Mouse (Mus musculus) layer of hippocampus, adult 8-10 months (tissue): ENCODE measurements around the gene Rab8a. TPM values are rescaled to one million over a fixed set of nuclear protein-coding genes. Genes with fewer than 3 reads are reported as not detected.
A peak's percentile ranks its signal among the peaks of the same experiment; 100 is the strongest.

Experiments
- DNase-seq, 2 experiments: peaks; one replicate each; pipeline ENCODE4 v3.0.0; 2022; ENCODE audit warnings: low spot score in 2 of 2
- total RNA-seq, 4 experiments: library from RNA; stranded (reverse); gene quantifications; 2 replicates each; pipeline ENCODE4 v1.2.4; 2022

Rab8a gene
- total RNA-seq, 4 experiments from 2014 or later: 32.2 to 40.7 (median 37.0) TPM

DNA sequence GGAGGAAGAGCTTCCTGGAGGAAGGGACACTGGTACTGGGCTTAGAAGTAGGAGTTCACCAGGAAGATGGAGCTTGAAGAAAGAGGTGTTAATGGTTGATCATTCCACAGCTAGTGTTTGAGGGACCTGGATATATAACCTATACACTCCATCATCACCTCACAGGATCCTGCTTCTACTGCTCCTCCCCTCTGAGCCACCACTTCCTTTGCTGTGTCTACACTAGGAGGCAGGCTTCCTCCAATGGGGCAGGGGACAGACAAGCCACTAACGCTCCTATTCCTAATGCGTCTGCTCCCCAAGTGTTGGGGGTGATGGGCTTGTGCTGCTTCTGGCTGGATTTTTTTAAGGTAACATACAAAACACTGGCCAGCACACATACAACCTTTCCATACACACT is 49.7 kb downstream of the Rab8a start:
- DNase-seq: no peak

- no peak for DNase-seq
These were observed 50.8 kb downstream of the Rab8a start for GRCm38 (mm10) chr8:72211846-72212245.

DNA sequence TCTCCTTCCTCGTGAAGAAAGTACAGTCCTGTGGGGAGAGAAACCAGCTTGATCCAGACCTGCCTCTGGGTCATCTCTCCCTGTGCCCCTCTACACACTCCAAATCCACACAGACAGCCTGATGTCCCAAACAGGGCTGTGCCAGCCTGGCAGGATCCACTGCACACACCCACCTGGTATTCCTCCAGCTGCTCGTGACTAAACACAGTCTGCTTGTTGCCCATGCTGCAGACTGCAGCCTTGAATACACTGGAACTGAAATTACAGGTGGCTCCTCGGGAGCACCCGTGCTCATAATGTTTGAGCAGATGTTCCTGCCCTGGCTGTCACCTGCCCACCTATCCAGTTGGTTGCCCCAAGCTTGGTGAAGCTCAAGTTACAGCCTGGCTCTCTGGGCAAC is 51.8 kb downstream of the Rab8a start, which contains the start of gene Cib3:
Gene Cib3 (minus strand): TSS at position 87 of the 400 bp plus-strand sequence.
- peak; percentile 29 to 33 for DNase-seq

- DNase-seq: no peak
These were observed 52.5 kb downstream of the Rab8a start, which contains the start of gene Gm11034 for GRCm38 (mm10) chr8:72213536-72213935. Gm11034 (minus strand) TSS chr8:72213636.

DNA sequence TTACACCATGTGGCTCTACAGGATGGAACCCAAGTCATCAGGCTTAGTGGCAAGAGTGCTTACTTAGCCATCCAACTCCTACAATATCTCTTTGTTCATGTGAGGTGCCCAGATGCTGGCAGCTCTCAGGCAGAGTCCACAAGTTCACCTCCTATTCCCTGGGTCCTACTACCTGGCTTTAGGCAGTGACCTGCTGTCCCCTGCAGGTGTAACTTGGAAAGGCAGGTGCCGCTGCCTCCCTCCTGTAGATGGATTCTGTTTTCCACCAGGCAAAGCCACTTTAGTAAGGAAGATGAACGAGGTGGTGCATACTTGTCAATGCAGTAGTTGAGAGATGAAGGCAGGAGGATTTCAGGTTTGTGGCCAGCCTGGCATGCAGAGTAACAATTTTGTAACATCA is 54.1 kb downstream of the Rab8a start:
- DNase-seq: no peak

DNA sequence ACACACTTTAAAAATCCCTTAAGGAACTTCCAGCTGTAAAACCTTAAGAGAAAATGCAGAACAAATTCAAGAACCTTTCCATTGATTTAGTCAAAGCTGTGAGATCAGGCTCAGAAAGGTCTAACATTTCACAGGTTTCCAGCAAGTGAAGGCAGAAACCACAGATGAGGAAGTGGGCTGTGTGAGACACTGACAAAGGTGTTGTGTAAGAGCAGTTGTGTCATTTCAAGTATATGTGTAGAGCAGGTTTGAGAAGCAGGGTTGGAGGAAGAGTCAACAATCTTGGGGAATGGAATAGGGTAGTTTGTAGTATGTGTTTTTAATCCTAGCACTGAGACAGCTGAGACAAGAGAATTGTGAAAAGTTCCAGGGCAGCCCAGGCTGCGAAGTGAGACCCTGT is 54.9 kb downstream of the Rab8a start:
- no peak for DNase-seq

- DNase-seq: no peak
These were observed 58.0 kb downstream of the Rab8a start for GRCm38 (mm10) chr8:72218781-72219540.

DNA sequence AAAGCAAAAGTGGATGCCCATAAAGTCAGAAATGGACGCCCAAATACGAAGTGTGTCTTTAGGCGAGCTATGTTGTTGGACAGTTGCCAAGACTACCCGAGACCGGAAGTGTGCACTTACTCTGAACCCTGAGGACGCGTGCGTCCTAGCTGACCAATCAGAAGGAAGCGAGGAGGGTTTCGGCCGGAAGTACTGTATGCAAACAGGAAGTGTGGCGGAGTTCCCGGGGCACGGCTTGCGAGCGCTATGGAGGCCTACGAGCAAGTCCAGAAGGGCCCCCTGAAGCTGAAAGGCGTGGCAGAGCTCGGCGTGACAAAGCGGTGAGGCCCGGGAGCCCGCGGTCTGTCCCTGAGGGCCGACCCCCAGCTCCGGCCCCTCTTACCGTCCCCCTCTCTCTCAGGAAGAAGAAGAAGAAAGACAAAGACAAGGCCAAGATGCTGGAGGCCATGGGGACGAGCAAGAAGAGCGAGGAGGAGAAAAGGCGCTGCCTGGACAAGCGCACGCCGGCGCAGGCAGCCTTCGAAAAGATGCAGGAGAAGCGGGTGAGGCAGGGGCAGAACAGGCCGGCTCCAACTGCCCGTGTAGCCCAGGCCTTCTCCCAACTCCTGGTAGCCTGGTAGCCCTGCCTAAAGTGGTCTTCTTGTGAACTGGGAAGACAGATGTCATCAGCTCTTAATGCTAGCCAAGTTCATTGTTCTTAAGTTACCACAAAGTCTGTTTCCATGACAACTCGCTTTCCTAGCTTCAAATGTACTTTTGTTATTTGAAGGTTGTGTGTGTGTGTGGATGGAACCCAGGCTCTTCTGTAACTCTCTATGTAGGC is 58.8 kb downstream of the Rab8a start, which contains the start of gene Fam32a:
Gene Fam32a (plus strand): TSS at position 190 of the 823 bp plus-strand sequence.
- DNase-seq: peak; percentile 88 to 91

- no peak for DNase-seq
These were observed 59.8 kb downstream of the Rab8a start for GRCm38 (mm10) chr8:72220758-72221157.

DNA sequence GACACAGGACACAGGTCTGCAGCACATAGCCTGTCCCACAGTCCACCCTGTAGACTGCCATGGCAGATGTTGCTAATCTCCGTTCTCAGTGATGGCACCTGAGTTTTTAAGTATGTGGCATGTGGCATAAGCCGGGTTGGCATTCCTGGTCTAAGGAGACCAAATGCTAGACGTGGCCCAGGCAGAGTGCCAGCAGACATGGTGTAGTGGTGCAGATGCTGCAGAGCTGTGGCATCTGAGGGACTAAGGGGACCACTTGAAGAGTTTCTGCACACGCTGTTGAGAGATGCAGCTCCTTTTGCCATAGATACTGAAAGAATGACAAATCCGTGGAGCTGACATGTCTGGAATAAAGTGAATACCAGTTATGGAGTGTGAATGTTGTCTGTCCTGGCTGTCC is 61.7 kb downstream of the Rab8a start:
- no peak for DNase-seq

Other genes with a start within 250 kb of the Rab8a start
- 10 to 100 TPM; 17.4 to 22.9 (median 17.9) TPM for gene Zfp961, start 210.2 kb upstream of the Rab8a start, total RNA-seq
- not detected for gene Cyp4f18, start 151.6 kb upstream of the Rab8a start, total RNA-seq
- gene Olfr372, start 120.0 kb upstream of the Rab8a start, total RNA-seq: not detected
- gene Olfr373, start 78.0 kb upstream of the Rab8a start, total RNA-seq: not detected
- under 1 TPM in 1 of 4 experiments, not detected in 3; 0.05 TPM for gene Olfr374, start 54.2 kb upstream of the Rab8a start, total RNA-seq
- gene Tpm4, start 26.2 kb upstream of the Rab8a start, total RNA-seq: 10 to 100 TPM; 28.9 to 32.3 (median 30.2) TPM
- gene Hsh2d, start 28.4 kb downstream of the Rab8a start, total RNA-seq: under 1 TPM in 1 of 4 experiments, not detected in 3; 0.31 TPM
- under 1 TPM in 1 of 4 experiments, not detected in 3; 0.14 TPM for gene Cib3, start 51.6 kb downstream of the Rab8a start, total RNA-seq
- gene Gm11034, start 52.4 kb downstream of the Rab8a start, total RNA-seq: not detected
- gene Fam32a, start 58.5 kb downstream of the Rab8a start, total RNA-seq: 10 to 100 TPM; 53.1 to 64.6 (median 56.2) TPM
- gene Ap1m1, start 78.8 kb downstream of the Rab8a start, total RNA-seq: 10 to 100 TPM; 86.8 to 93.2 (median 91.0) TPM
- 1 to 10 TPM; 3.8 to 7.8 (median 6.0) TPM for gene Gm10282, start 144.1 kb downstream of the Rab8a start, total RNA-seq
- 10 to 100 TPM in 3 of 4 experiments, 1 to 10 TPM in 1; 9.5 to 15.3 (median 12.7) TPM for gene Klf2, start 157.8 kb downstream of the Rab8a start, total RNA-seq